Mouse (Mus musculus) kidney, postnatal 0 days (tissue): Measurements from ENCODE around the gene Rab27a. TPM values are rescaled to one million over a fixed set of nuclear protein-coding genes. Genes with fewer than 3 reads are reported as not detected.

Experiments
- ATAC-seq: fragments of 200-750 bp; cut with Nextera tagmentation; replicated peaks from 2 replicates; pipeline ENCODE4 v1.8.0; 2017; ENCODE audit warnings: low read depth, moderate number of reproducible peaks, moderate TSS enrichment, moderate library complexity; ENCODE audit not compliant: low FRiP score
- DNase-seq: peaks from one replicate; pipeline ENCODE4 v3.0.0-alpha.2; 2016; ENCODE audit warnings: low spot score
- H3K27ac ChIP-seq: fragments of 300-500 bp; sonication (generic); 2 replicates; pipeline ENCODE4 v1.5.1; 2014; ENCODE audit warnings: mild to moderate bottlenecking
- H3K27me3 ChIP-seq: fragments of 300-500 bp; sonication (generic); 2 replicates; pipeline ENCODE4 v1.6.1; 2014; ENCODE audit warnings: low read length, mixed read lengths; ENCODE audit not compliant: insufficient read depth
- H3K36me3 ChIP-seq: fragments of 300-500 bp; sonication (generic); 2 replicates; pipeline ENCODE4 v1.6.1; 2014; ENCODE audit warnings: low read length, mixed read lengths; ENCODE audit not compliant: insufficient read depth
- H3K4me1 ChIP-seq: fragments of 300-500 bp; sonication (generic); replicated peaks from 2 replicates; pipeline ENCODE4 v1.6.1; 2014; ENCODE audit warnings: antibody characterized with exemption, low read length, mixed read lengths; ENCODE audit not compliant: insufficient read depth
- H3K4me2 ChIP-seq: fragments of 300-500 bp; sonication (generic); 2 replicates; pipeline ENCODE4 v1.6.1; 2014; ENCODE audit warnings: mild to moderate bottlenecking, low read length, moderate library complexity, mixed read lengths
- H3K4me3 ChIP-seq: fragments of 300-500 bp; sonication (generic); replicated peaks from 2 replicates; pipeline ENCODE4 v1.5.1; 2014; ENCODE audit warnings: low read depth, low read length
- H3K9ac ChIP-seq: fragments of 300-500 bp; sonication (generic); 2 replicates; pipeline ENCODE4 v1.6.1; 2014; ENCODE audit warnings: low read depth, low read length
- H3K9me3 ChIP-seq: fragments of 300-500 bp; sonication (generic); replicated peaks from 2 replicates; pipeline ENCODE4 v1.6.1; 2016; ENCODE audit warnings: low read length, inconsistent platforms, mixed read lengths
- CTCF ChIP-seq: IDR thresholded peaks from 2 replicates; pipeline ENCODE4 v1.5.1; 2016; ENCODE audit warnings: antibody characterized with exemption, low read depth, mild to moderate bottlenecking, moderate library complexity
- WGBS: fragments of 180-500 bp; shearing (Covaris S2); extraction: QIAGEN DNeasy Blood & Tissue Kit; methylation state at CpG from one replicate; pipeline ENCODE4 v1.1.7; 2014; 5-methylcytosine and 5-hydroxymethylcytosine counted together
- polyA plus RNA-seq: library from polyadenylated mRNA; unstranded; fragments of >200 nt; fragmentation: Nextera tagmentation; extraction: Ambion mirVana; gene quantifications from 2 replicates; pipeline ENCODE4 v1.2.1, GENCODE M21; 2015

The Rab27a gene
- polyA plus RNA-seq, 1 experiment from 2014 or later: 8.9 TPM

DNA sequence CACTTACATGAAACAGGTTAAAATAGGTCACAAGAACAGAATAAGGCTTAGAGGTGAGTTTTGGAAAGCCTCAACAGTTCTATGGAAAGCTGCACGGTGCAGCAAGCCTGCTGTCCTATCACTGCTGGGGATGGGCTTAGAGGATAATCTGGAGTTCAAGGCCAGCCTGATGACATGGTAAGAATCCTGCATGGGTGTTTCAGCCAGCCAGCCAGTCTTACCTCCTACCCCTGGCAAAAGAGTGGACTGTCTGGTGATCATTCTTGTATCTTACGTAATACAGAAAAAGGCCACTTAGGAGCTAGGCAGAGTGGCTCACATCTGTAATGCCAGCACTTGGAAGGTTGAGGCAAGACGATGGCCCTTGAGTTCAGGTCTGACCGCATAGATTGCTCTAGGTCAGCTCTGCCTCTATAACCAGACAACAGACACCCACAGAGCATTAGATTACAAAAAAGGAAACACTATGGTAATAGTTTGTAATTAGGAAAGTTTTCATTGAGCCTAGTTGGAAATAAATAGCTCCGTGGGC, 24.0 kb upstream of the Rab27a start:
- Histone ChIP-seq H3K9ac (no peak overlapping the region), H3K9me3 (no peaks in the 10 kb centered on the region), H3K4me3 (no peak overlapping the region), H3K27me3 (no peaks in the 10 kb centered on the region), H3K4me1 (no peaks in the 10 kb centered on the region), H3K36me3 (peaks cover 11% of the 10 kb centered on the region), H3K27ac (no peak overlapping the region), H3K4me2 (no peak overlapping the region)
- TF ChIP-seq CTCF: no peak
- ATAC-seq (no peak), DNase-seq (no peak)
- WGBS: 92% methylated on average over 5 of the region's 5 CpGs

DNA sequence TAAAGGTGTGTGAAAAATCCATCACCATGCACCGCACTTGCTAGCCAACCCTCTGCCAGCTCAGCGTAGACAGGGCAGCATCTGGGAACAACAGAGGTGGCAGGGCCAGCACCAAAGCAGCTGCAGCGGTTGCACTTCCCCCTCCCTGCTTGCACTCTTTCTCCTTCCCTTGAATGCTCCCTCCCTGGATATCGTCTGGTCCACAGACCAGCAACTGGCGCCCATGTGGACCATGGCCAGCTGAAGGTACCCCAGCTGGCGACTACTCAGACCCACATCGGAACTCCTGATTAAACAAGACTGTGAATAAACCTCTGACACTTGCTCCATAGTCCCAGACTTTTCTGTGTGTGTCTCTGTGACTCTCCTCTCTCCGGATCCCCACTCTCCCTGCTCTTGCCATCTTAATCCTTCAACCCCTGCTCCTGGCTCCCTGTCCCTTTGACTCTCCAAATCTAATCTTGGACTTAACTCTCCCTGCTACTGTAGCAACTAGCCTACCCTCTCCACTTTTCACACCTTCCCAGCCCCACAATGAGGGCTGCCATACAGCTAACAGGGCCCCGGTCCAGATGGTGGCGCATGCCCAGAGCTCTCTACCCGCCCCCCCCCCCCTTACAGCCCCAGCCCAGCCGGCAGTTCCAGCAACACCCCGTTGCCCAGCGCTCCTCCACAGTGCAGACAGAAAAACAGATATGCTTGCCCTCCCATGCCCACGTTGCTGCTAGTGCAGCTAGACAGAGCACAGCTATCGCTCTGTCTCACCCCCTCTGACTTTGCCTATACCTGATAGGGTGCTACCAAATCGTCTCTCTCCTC, 18.6 kb upstream of the Rab27a start:
- no peak overlapping the region; the same call in 1 of the 2 replicates for H3K4me2 ChIP-seq
- H3K9ac ChIP-seq: no peak overlapping the region
- ATAC-seq: 0 out of 2 replicates have a peak, but pooled peaks have one; percentile 13
- no peak overlapping the region for H3K27ac ChIP-seq
- DNase-seq: no peak
- H3K4me3 ChIP-seq: no peak overlapping the region
- WGBS: 31% methylated on average over 17 of the region's 17 CpGs
- H3K4me1 ChIP-seq: no peaks in the 10 kb centered on the region
- no peaks in the 10 kb centered on the region for H3K9me3 ChIP-seq
- no peak for TF ChIP-seq CTCF
- H3K36me3 ChIP-seq: peaks cover 11% of the 10 kb centered on the region
- no peaks in the 10 kb centered on the region for H3K27me3 ChIP-seq

DNA sequence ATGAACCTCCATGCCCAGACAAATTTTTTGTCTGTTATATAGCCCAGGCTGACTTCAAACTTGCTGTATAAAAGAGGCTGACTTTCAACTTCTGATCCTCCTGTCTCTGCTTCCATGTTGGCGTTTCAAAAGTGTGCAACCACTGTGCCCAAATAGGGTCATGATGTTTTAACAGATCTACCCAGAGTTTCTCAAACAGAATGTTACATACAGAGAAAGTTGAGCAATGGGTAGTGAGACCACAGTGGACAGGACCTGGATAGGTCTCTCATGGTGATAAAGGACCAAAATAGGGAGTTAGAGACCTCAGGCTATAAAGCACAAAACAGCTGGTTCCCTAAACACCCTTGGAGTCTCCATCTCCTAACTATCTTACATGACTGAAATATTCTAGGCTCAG, 14.2 kb upstream of the Rab27a start:
- no peaks in the 10 kb centered on the region for H3K27me3 ChIP-seq
- H3K9ac ChIP-seq: no peak overlapping the region
- 100% methylated on average over 1 of the region's 1 CpGs for WGBS
- ATAC-seq: no peak
- no peaks in the 10 kb centered on the region for H3K9me3 ChIP-seq
- H3K4me1 ChIP-seq: no peaks in the 10 kb centered on the region
- H3K27ac ChIP-seq: no peak overlapping the region
- H3K36me3 ChIP-seq: peaks cover 21% of the 10 kb centered on the region
- no peak for TF ChIP-seq CTCF
- DNase-seq: no peak
- no peak overlapping the region for H3K4me3 ChIP-seq
- no peak overlapping the region for H3K4me2 ChIP-seq

DNA sequence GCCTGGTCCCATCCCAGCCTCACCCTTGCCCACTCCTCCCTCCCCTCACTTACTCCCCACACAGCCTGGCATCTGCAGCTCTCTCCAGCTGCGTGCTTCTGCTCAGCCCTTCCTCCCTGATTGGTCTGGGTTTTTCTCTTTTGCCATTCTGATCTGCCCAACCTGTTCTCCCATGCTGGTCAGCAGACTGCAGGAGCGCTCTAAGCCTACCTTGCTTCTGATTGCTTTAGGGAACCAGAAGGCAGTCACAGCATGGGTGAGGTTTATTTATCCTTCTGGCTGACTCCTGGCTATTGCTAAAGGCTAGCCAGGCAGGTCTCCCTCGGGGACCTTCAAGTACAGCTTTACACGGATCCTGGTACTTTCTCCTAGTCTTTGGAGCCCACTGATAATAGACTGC, 13.2 kb upstream of the Rab27a start:
- DNase-seq (no peak), ATAC-seq (no peak)
- Histone ChIP-seq H3K9me3 (no peaks in the 10 kb centered on the region), H3K27ac (no peak overlapping the region), H3K9ac (no peak overlapping the region), H3K4me1 (no peaks in the 10 kb centered on the region), H3K27me3 (no peaks in the 10 kb centered on the region), H3K36me3 (peaks cover 21% of the 10 kb centered on the region), H3K4me2 (no peak overlapping the region), H3K4me3 (no peak overlapping the region)
- no peak for TF ChIP-seq CTCF
- WGBS: 76% methylated on average over 4 of the region's 4 CpGs

DNA sequence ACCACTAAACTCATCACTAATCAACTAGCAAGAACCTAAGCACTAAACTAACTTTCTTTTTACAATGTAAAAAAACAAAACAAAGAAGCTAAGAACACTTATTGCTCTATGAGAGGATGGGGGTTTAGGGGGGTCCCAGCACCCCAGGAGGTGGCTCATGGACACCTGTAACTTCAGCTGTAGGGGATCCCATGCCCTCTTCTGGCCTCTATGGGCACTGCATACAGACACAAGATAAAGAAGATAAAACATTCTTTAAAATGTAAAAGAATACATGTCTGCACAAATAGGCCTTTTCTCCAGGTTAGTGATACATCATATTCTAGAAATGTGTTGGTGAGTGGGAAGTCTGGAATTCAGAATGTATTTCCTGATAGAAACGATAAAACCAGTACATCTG, 11.2 kb upstream of the Rab27a start:
- TF ChIP-seq CTCF: peak; percentile 23; the same call in 1 of the 2 replicates
- WGBS: 91% methylated on average over 1 of the region's 1 CpGs
- H3K4me1 ChIP-seq: no peaks in the 10 kb centered on the region
- H3K9me3 ChIP-seq: no peaks in the 10 kb centered on the region
- H3K27me3 ChIP-seq: no peaks in the 10 kb centered on the region
- peaks cover 21% of the 10 kb centered on the region for H3K36me3 ChIP-seq
- no peak overlapping the region for H3K4me2 ChIP-seq
- H3K27ac ChIP-seq: no peak overlapping the region
- ATAC-seq (no peak), DNase-seq (no peak)
- no peak overlapping the region for H3K9ac ChIP-seq
- H3K4me3 ChIP-seq: no peak overlapping the region

DNA sequence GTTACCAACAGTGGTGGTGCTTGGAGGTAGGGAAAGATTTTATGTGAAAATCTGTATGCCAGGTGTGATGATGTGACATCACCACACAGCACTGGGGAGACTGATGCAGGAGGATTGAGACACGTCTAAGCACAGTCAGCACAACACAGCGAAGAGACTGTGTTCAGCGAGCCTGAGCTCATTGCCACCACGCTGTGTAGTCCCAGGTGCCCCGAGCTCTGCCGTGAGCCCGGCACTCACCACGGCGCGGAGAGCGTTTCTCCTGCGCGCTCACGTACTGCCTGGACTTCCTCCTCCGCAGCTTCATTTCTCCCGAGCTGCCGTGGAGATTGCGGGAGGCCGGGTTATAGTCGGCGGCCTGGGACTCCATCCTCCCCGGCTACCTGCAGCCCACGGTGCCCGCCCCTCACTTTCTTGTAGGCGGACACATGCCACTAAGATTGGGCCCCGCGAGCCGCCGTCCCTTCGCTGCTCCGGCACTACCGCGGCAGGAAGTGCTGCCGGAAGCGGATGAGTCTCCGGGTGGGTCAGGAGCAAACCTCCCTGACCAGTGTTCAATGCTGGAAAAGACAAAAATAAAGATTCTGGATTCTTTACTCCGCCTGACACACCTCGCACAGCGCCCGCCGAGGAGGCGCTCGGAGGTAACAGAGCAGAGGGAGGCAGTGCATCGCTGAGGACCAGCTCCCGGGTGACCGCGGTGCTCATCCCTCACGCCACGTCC, 5.3 kb upstream of the Rab27a start:
- peak overlapping the region; percentile 63 for H3K4me2 ChIP-seq
- no peaks in the 10 kb centered on the region for H3K36me3 ChIP-seq
- H3K27me3 ChIP-seq: no peaks in the 10 kb centered on the region
- H3K9ac ChIP-seq: peak overlapping the region; percentile 84
- peak overlapping the region; percentile 91 for H3K4me3 ChIP-seq
- H3K27ac ChIP-seq: peak overlapping the region; percentile 82
- no peak for TF ChIP-seq CTCF
- under 1% methylated on average over 49 of the region's 49 CpGs for whole genome bisulfite sequencing
- ATAC-seq (peak; percentile 86), DNase-seq (peak; percentile 94)
- no peaks in the 10 kb centered on the region for H3K9me3 ChIP-seq
- H3K4me1 ChIP-seq: peaks cover 8% of the 10 kb centered on the region; the same call in 1 of the 2 replicates
